Mouse (Mus musculus) liver, adult 2 months (tissue): ENCODE measurements at regions not wholly inside any gene's neighbourhood (a gene's known extent, or its start where the extent isn't known, plus 50 kb on each side); places are given as distances from the start of the nearest gene placed in this dataset.

Experiments
- CTCF ChIP-seq: fragments of 200-500 bp; IDR thresholded peaks from 2 replicates; pipeline ENCODE4 v1.5.1; 2011; ENCODE audit warnings: low read depth, low read length, control low read depth
- POLR2A ChIP-seq: fragments of 200-500 bp; IDR thresholded peaks from 2 replicates; pipeline ENCODE4 v1.6.1; 2011; ENCODE audit warnings: low read length, control low read depth; ENCODE audit not compliant: insufficient read depth; ENCODE audit errors: extremely low read depth

DNA sequence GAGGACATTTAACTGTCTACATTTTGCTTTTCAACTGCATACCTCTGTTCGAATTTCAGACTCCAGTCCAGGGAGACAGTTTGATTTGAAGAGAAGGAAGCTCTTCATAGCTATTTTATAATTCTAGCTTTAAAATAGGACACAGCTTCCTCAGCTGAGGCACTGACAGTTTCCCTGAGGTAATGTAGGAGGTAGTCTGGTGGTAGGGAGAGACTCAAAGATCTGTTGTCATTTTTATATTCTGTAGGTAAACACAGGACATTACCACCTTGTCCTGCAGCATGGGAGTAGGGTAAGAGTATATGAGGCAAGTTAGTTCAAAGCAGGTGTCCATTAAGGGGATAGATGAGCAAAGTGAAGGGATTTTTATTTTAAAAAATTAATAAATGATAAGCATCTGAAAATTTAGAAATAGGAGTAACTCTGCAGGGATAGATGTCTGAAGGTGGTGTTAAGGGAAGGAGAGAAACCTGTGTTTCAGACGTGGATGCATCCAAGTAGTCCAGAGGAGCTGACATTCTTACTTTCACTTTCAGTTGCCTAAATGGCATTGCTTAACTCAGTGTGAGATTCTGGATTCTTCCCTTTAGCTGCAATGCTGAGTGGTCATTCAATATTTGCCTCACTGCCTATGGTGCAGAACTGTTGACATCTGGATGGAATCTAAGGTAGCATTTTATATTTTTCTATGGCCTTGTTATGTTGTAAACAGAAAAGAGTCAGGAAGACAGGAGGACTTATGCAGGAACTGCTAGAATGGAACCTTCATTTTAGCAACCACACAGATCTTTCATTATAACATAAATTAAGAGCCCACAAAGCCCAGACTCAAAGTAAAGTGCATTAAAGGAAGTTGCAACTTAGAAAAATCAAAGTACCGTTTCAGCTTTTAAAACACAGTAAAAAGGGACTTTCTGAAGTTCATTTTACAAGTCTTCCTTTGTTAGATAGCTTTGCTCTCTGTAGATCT is 126.3 kb upstream of the Syt1 start:
- TF ChIP-seq CTCF = no peak
- no peak for TF ChIP-seq POLR2A
